Mouse (Mus musculus): ENCODE results near the gene Sos1. TPM values are rescaled to one million over a fixed set of nuclear protein-coding genes. Genes with fewer than 3 reads are reported as not detected.

Gene Sos1
- polyA plus RNA-seq (2014; fragmentation: Nextera tagmentation; extraction: Ambion mirVana): 8.4 and 9.1 TPM in 2 replicates

DNA sequence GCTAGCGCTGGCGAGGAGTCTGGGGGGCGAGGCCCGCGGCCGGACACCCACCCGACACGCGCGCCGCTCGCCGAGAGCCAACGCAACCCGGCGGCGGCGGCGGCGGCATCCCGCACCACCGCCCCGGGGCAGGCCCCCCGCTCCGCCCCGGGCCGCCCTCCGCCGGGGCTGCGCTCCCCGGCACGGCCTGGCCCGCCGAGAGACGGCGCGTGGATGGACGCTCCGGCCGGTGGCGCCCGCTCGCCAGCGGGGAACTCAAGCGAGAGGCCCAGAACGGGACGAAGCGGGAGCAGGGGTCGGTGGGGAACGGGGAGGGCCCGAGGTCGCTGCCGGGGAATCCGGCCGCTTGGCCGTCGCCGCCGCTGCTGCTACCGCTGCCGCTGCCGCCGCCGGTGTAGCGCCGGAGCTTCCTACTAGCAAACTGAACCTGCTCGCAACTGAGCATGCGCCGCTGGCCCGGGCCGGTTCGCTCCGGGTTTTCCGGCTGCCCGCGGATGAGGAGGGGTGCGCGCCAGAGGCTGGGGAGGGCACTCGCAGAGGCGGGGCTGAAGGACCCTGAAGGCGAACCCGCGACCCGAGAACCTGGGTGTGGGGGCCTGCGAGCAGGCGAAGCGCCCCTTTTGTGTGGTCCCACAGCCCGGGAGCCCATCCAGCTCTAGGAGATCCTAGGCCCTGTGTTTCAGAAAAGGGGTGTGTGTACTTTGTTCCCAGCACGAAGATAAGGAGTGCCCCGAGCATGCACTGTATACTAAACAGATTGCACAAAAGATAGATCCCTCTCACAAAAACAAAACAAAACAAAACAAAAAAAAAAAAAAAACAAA is at the start of gene Sos1:
Sos1 (minus strand) TSS at position 423 of the 824 bp plus-strand sequence.
- Histone ChIP-seq H3K9me3 (replicated peaks; ENCODE audit: control insufficient read depth, low read length) (no peaks in the 10 kb centered on the region), H3K27me3 (ENCODE audit: control insufficient read depth, insufficient read depth, low read length) (no peaks in the 10 kb centered on the region), H3K36me3 (replicated peaks; ENCODE audit: control insufficient read depth, insufficient read depth, low read depth, low read length) (no peaks in the 10 kb centered on the region), H3K4me3 (ENCODE audit: low read depth, low read length) (peak within 1 kb of the TSS; percentile 98), H3K4me2 (ENCODE audit: low read depth, low read length) (peak within 1 kb of the TSS; percentile 75), H3K4me1 (ENCODE audit: control insufficient read depth, insufficient read depth, low read length) (no peaks in the 10 kb centered on the region; the same call in 1 of the 2 replicates), H3K9ac (replicated peaks; ENCODE audit: low read length) (peak within 1 kb of the TSS; percentile 95), H3K27ac (replicated peaks; ENCODE audit: low read depth, low read length) (peak within 1 kb of the TSS; percentile 90)
- DNase-seq (ENCODE audit: low spot score) (peak; percentile 95), ATAC-seq (replicated peaks; ENCODE audit: insufficient number of reproducible peaks, low FRiP score, low TSS enrichment, low read depth) (peak; percentile 77)
- WGBS: under 1% methylated on average over 64 of the region's 90 CpGs

DNA sequence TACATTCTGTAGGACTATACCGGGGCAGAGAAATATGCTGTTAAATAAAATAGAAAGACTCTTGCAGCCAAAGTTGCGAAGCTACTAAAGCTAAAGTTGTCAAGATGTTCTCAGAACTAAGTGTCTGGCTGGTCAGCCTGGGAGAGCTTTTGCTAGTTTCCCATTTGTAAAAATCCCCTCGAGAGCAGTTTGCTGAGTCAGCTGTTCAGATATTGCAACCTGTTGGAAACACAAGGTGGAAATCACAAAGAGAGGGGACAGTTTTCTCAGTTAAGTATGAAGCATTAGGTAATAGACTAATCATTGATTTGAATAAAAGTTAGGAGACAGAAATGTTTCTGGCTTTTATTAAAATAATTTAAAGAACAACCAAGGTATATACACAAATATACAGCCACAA is 43.0 kb upstream of the Sos1 start:
- Histone ChIP-seq H3K27me3 (ENCODE audit: control insufficient read depth, insufficient read depth, low read length) (no peaks in the 10 kb centered on the region), H3K4me1 (ENCODE audit: control insufficient read depth, insufficient read depth, low read length) (no peaks in the 10 kb centered on the region), H3K4me2 (ENCODE audit: low read depth, low read length) (no peak overlapping the region), H3K36me3 (replicated peaks; ENCODE audit: control insufficient read depth, insufficient read depth, low read depth, low read length) (no peaks in the 10 kb centered on the region), H3K9me3 (replicated peaks; ENCODE audit: control insufficient read depth, low read length) (no peaks in the 10 kb centered on the region), H3K4me3 (ENCODE audit: low read depth, low read length) (no peak overlapping the region), H3K9ac (replicated peaks; ENCODE audit: low read length) (no peak overlapping the region), H3K27ac (replicated peaks; ENCODE audit: low read depth, low read length) (no peak overlapping the region)
- 89% methylated on average over 3 of the region's 3 CpGs for whole genome bisulfite sequencing
- DNase-seq (ENCODE audit: low spot score) (no peak), ATAC-seq (replicated peaks; ENCODE audit: insufficient number of reproducible peaks, low FRiP score, low TSS enrichment, low read depth) (no peak)

DNA sequence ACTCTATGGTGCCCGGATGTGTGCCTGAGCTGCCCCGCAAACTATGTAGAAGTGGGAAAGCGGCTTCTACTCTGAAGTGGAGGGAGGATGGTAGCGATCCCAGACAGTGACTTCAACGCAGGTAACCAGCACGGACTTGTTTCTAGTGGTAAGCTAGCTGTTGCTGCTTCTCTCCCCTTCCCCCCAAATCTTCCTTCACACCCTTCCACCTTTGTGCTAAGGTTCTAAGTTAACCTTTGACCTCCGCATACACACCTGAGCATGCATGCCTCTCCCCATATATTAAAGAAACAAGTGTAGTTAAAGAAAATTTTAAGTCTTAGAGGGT is 41.9 kb upstream of the Sos1 start:
- H3K4me3 ChIP-seq (ENCODE audit: low read depth, low read length): no peak overlapping the region
- H3K9ac ChIP-seq (replicated peaks; ENCODE audit: low read length): no peak overlapping the region
- 55% methylated on average over 7 of the region's 7 CpGs for WGBS
- H3K27me3 ChIP-seq (ENCODE audit: control insufficient read depth, insufficient read depth, low read length): no peaks in the 10 kb centered on the region
- no peak overlapping the region for H3K27ac ChIP-seq (replicated peaks; ENCODE audit: low read depth, low read length)
- DNase-seq (ENCODE audit: low spot score) (no peak), ATAC-seq (replicated peaks; ENCODE audit: insufficient number of reproducible peaks, low FRiP score, low TSS enrichment, low read depth) (no peak)
- no peaks in the 10 kb centered on the region for H3K9me3 ChIP-seq (replicated peaks; ENCODE audit: control insufficient read depth, low read length)
- H3K4me2 ChIP-seq (ENCODE audit: low read depth, low read length): no peak overlapping the region
- H3K4me1 ChIP-seq (ENCODE audit: control insufficient read depth, insufficient read depth, low read length): no peaks in the 10 kb centered on the region
- no peaks in the 10 kb centered on the region for H3K36me3 ChIP-seq (replicated peaks; ENCODE audit: control insufficient read depth, insufficient read depth, low read depth, low read length)

DNA sequence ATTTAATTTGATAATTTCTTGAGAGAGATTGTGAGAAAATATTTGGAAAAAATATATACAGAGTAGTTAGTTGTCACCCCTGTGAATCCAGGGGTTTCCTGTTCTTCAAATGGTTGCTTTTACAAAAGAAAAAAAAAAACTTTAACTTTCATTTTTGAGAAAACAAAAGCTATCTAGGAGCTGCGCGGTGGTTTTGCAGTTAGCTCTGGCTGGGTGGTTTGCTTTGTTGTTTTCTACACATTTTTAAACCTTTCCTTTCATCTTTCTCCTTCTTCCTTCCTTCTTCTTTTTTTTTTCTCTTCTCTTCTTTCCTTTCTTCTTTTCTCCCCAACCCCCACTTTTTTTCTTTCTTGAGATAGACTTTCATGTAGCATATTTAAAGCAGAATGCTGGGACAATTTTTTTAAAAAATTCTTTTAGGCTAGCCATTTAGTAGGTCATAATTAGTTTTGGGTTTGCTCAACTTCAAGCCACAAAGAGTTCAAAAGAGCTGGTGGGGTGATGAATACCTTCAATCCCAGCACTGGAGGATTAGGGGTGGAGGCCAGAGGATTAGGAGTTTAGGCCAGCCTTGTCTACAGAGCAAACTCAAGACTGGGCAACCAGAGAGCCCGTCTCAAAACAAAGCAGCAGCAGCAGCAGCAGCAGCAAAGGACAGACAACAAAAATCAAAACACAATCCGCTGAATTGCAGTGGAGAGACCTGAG is 41.4 kb upstream of the Sos1 start:
- H3K4me2 ChIP-seq (ENCODE audit: low read depth, low read length): no peak overlapping the region
- no peaks in the 10 kb centered on the region for H3K36me3 ChIP-seq (replicated peaks; ENCODE audit: control insufficient read depth, insufficient read depth, low read depth, low read length)
- no peaks in the 10 kb centered on the region for H3K27me3 ChIP-seq (ENCODE audit: control insufficient read depth, insufficient read depth, low read length)
- no peaks in the 10 kb centered on the region for H3K9me3 ChIP-seq (replicated peaks; ENCODE audit: control insufficient read depth, low read length)
- WGBS: 57% methylated on average over 4 of the region's 4 CpGs
- H3K27ac ChIP-seq (replicated peaks; ENCODE audit: low read depth, low read length): no peak overlapping the region
- H3K4me3 ChIP-seq (ENCODE audit: low read depth, low read length): no peak overlapping the region
- H3K9ac ChIP-seq (replicated peaks; ENCODE audit: low read length): no peak overlapping the region
- ATAC-seq (replicated peaks; ENCODE audit: insufficient number of reproducible peaks, low FRiP score, low TSS enrichment, low read depth) (no peak), DNase-seq (ENCODE audit: low spot score) (no peak)
- H3K4me1 ChIP-seq (ENCODE audit: control insufficient read depth, insufficient read depth, low read length): no peaks in the 10 kb centered on the region

DNA sequence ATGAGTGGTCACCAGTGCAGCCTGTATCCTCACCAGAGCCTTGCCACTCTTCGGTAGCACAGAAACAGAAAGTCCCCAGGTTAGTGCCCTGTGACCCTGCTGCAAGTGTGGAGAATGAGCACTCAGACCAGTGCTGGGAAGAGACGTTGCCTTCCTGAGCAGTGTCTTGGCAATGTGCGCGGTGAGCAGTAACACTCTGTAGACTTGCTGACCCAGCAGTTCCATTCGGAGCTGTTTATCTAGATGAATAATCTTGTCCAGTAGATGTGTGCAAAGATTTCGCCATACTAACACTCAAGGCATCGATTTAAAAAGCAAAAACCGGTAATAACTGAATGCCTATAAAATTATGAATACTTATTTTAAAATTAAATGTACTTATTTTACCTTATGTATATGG is 40.3 kb upstream of the Sos1 start:
- no peaks in the 10 kb centered on the region for H3K27me3 ChIP-seq (ENCODE audit: control insufficient read depth, insufficient read depth, low read length)
- H3K9me3 ChIP-seq (replicated peaks; ENCODE audit: control insufficient read depth, low read length): no peaks in the 10 kb centered on the region
- no peak for ATAC-seq (replicated peaks; ENCODE audit: insufficient number of reproducible peaks, low FRiP score, low TSS enrichment, low read depth)
- 83% methylated on average over 8 of the region's 8 CpGs for WGBS
- no peak overlapping the region for H3K27ac ChIP-seq (replicated peaks; ENCODE audit: low read depth, low read length)
- no peaks in the 10 kb centered on the region for H3K4me1 ChIP-seq (ENCODE audit: control insufficient read depth, insufficient read depth, low read length)
- no peak overlapping the region for H3K9ac ChIP-seq (replicated peaks; ENCODE audit: low read length)
- H3K4me3 ChIP-seq (ENCODE audit: low read depth, low read length): no peak overlapping the region
- DNase-seq (ENCODE audit: low spot score): no peak
- no peak overlapping the region for H3K4me2 ChIP-seq (ENCODE audit: low read depth, low read length)
- H3K36me3 ChIP-seq (replicated peaks; ENCODE audit: control insufficient read depth, insufficient read depth, low read depth, low read length): no peaks in the 10 kb centered on the region

DNA sequence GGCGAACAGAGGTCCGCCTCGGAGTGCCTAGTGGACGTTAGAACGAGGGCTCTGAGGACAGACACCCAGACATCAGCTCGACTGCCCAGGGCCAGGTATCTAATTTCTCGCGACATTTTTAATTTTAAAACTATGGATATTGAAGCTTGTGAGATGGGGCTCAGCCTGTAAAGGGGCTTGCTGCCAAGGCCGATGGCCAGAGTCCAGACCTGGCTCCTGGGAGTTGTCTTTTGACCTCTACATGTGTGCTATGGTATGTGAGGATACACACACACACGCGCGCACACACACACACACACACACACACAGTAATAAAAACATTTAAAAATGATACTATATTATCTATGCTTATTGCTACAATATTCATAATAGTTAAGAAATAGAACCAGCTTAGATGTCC is 38.6 kb upstream of the Sos1 start:
- Histone ChIP-seq H3K9me3 (replicated peaks; ENCODE audit: control insufficient read depth, low read length) (no peaks in the 10 kb centered on the region), H3K4me3 (ENCODE audit: low read depth, low read length) (no peak overlapping the region), H3K4me2 (ENCODE audit: low read depth, low read length) (no peak overlapping the region), H3K27me3 (ENCODE audit: control insufficient read depth, insufficient read depth, low read length) (no peaks in the 10 kb centered on the region), H3K9ac (replicated peaks; ENCODE audit: low read length) (no peak overlapping the region), H3K27ac (replicated peaks; ENCODE audit: low read depth, low read length) (no peak overlapping the region), H3K4me1 (ENCODE audit: control insufficient read depth, insufficient read depth, low read length) (no peaks in the 10 kb centered on the region), H3K36me3 (replicated peaks; ENCODE audit: control insufficient read depth, insufficient read depth, low read depth, low read length) (no peaks in the 10 kb centered on the region)
- no peak for ATAC-seq (replicated peaks; ENCODE audit: insufficient number of reproducible peaks, low FRiP score, low TSS enrichment, low read depth)
- DNase-seq (ENCODE audit: low spot score): no peak
- WGBS: 91% methylated on average over 12 of the region's 12 CpGs

DNA sequence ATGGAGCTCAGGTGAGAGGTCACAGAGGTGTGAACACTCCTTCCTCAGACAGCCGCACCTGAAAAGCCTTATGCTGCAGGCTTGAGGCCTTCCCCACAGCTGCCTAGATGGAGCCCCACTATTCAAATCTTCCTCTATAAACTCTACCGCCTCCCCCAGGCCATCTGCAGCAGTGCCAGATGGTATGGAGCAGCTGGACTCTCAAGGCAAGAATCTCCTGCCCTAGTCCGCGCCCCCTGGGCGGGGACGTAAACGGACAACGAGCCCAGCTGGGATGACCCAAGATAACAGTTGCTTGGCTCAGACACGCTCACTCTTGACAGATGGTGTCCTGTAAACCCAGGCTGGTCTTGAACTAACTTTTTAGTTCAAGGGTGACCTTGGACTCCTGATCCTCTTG is 37.0 kb upstream of the Sos1 start:
- no peaks in the 10 kb centered on the region for H3K9me3 ChIP-seq (replicated peaks; ENCODE audit: control insufficient read depth, low read length)

DNA sequence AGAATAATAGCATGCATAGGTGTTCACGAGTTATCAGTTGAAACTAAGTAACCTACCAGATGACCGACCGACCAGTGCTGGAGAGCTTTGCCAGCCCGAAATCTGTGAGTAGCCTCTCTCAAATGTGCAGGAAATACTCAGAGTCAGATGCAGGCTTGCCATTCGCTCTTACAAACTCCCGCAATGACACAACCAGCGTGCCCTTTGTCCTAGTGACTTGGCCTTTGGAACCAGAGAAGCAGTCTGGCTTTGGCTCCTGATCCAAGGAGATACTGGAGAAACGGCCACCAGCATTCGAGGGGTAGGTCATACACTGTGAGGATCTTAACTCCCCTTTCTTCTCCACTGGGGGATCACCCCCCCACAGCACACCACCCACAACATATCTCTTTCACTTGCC is 35.7 kb upstream of the Sos1 start:
- no peaks in the 10 kb centered on the region for H3K9me3 ChIP-seq (replicated peaks; ENCODE audit: control insufficient read depth, low read length)
- no peak overlapping the region for H3K4me2 ChIP-seq (ENCODE audit: low read depth, low read length)
- H3K4me1 ChIP-seq (ENCODE audit: control insufficient read depth, insufficient read depth, low read length): no peaks in the 10 kb centered on the region
- H3K4me3 ChIP-seq (ENCODE audit: low read depth, low read length): no peak overlapping the region
- no peaks in the 10 kb centered on the region for H3K36me3 ChIP-seq (replicated peaks; ENCODE audit: control insufficient read depth, insufficient read depth, low read depth, low read length)
- WGBS: 89% methylated on average over 9 of the region's 9 CpGs
- DNase-seq (ENCODE audit: low spot score) (no peak), ATAC-seq (replicated peaks; ENCODE audit: insufficient number of reproducible peaks, low FRiP score, low TSS enrichment, low read depth) (no peak)
- H3K27ac ChIP-seq (replicated peaks; ENCODE audit: low read depth, low read length): no peak overlapping the region
- no peaks in the 10 kb centered on the region for H3K27me3 ChIP-seq (ENCODE audit: control insufficient read depth, insufficient read depth, low read length)
- H3K9ac ChIP-seq (replicated peaks; ENCODE audit: low read length): no peak overlapping the region

More for the DNA sequence above, 37.0 kb upstream of the Sos1 start:
- 84% methylated on average over 9 of the region's 9 CpGs for WGBS
- H3K36me3 ChIP-seq (replicated peaks; ENCODE audit: control insufficient read depth, insufficient read depth, low read depth, low read length): no peaks in the 10 kb centered on the region
- H3K4me3 ChIP-seq (ENCODE audit: low read depth, low read length): no peak overlapping the region
- H3K27me3 ChIP-seq (ENCODE audit: control insufficient read depth, insufficient read depth, low read length): no peaks in the 10 kb centered on the region
- no peaks in the 10 kb centered on the region for H3K4me1 ChIP-seq (ENCODE audit: control insufficient read depth, insufficient read depth, low read length)
- no peak overlapping the region for H3K4me2 ChIP-seq (ENCODE audit: low read depth, low read length)
- DNase-seq (ENCODE audit: low spot score): no peak
- ATAC-seq (replicated peaks; ENCODE audit: insufficient number of reproducible peaks, low FRiP score, low TSS enrichment, low read depth): no peak
- H3K27ac ChIP-seq (replicated peaks; ENCODE audit: low read depth, low read length): no peak overlapping the region
- no peak overlapping the region for H3K9ac ChIP-seq (replicated peaks; ENCODE audit: low read length)
